Mouse (Mus musculus) thymus, adult 18-20 months (tissue): Measurements from ENCODE around the gene Krcc1.

ENCODE experiments used
- DNase-seq, 2 experiments: peaks; one replicate each; pipeline ENCODE4 v3.0.0; 2022; ENCODE audit warnings: mixed read lengths in 2 of 2

Gene Krcc1

GRCm38 (mm10) chr6:71332236-71332965 is 60.9 kb downstream of the Krcc1 start:
- DNase-seq = peak in 1 of 2 experiments; percentile 65

DNA sequence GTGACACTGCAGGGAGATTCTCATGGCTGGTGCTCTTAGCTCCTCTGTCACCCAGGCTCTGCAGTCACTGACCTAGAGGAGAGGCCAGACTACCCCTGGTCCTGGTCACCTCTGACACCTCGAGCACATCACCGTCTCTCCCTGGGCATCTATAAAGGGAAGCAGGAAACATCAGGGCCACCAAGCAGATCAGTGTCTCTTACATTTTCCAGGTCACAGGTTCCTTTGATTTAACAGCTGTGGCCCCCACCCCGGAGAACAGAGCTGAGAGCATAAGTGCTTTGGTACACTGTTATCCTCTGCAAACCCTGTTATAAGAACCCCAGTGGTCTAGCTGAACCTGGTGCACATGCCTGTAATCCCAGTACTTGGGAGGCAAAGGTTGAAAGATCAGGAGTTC is 61.6 kb downstream of the Krcc1 start:
- DNase-seq = peak in 1 of 2 experiments; percentile 67

DNA sequence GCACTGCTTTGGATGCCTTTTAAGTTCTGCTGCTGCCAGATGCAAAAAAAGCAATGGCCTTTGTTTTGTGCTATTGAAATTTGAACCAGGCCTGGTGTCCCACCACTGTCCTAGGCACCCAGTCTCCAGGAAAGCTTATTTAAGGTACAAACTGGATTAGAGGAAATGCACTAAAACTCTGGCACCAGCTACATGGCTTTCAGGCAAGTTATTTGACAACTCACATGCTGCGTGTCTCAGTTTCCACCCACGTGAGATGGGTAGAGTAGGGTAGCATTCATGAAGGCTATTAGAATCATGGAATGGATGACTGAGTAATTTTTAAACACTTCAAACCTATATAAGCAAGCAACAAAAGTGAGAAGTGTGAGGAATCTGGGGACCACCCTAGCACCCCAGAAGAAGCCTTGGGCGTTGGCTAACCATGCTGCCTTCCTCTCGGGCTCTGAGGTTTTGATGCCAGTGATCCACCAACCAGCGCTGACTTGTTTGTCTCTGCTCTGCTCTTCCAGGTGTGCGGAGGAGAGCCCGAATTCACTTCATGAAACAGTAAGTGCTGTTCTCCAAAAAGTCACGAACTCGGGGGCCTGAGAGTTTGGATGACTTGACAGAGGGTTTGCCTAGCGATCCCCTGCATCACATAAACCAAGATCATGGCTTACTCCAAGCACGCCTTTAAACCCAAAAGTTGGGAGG is 62.2 kb downstream of the Krcc1 start:
- DNase-seq = peak; percentile 64 to 79
